Mouse (Mus musculus) left cerebral cortex, postnatal 4 days (tissue): Measurements from ENCODE around the gene Ccdc87. TPM values are rescaled to one million over a fixed set of nuclear protein-coding genes. Genes with fewer than 3 reads are reported as not detected.

ENCODE experiments used
- DNase-seq: peaks from one replicate; pipeline ENCODE4 v3.0.0-alpha.2; 2022
- intact Hi-C: fragments of 180-260 bp; cut with DNase I; formaldehyde crosslinking; loops from one replicate; pipeline ENCODE4 v1.15.1; 2025
- total RNA-seq, 2 experiments: library from RNA; stranded (reverse); gene quantifications; 2 replicates each; pipeline ENCODE4 v1.2.3; 2021

Ccdc87 gene
- total RNA-seq, 2 experiments from 2014 or later: 1.7 to 2.0 TPM

DNA sequence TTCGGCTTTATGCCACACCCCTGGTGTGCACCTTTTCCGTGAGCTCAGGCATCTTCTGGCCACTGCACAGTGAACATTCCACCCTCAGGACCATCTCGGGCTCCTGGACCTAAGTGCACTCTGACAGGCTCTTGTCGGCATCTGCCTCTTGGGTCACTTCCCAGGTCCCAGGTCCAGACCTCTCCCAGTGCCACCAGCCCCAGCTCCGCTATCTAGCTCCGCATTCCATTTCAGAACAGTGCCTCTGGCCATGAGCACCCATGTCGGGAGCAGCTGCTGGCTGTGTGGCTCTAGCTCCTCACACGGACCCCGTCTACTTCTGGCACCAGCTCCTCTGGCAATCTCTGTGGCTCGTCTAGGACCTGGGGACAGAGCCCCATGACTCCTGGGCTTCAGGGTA lies 50.6 kb downstream of the Ccdc87 start:
- intact Hi-C loops: no loop called here
- no peak for DNase-seq

DNA sequence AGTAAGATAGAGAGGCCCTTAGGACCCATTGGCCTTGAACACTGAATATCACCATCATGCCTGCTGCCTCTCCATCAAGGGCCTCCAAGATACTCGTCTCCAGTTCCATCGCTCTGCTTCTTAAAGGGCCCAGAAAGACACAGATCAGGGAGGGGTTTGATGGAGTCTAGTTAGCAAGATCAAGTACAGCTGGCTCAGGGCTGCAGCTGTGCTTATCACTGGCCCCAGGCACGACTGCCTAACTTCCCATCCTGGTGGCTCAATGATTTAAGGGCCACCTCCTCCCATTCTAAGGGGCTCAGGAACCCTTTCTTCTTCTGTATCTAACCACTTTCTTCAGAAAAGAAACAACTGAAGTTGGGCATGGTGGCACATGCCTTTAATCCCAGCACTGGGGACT lies 52.6 kb downstream of the Ccdc87 start:
- intact Hi-C loops: no loop called here
- no peak for DNase-seq

Other genes starting within 250 kb of the Ccdc87 start
- gene Lrfn4, start 223.7 kb upstream of the Ccdc87 start, total RNA-seq: 10 to 100 TPM; 85.3 to 88.6 TPM
- 10 to 100 TPM; 26.4 to 27.5 TPM for gene Rce1, start 213.7 kb upstream of the Ccdc87 start, total RNA-seq
- gene Gm960, start 140.7 kb upstream of the Ccdc87 start, total RNA-seq: 1 to 10 TPM; 3.7 to 4.5 TPM
- gene Sptbn2, start 128.2 kb upstream of the Ccdc87 start, total RNA-seq: 100 to 1,000 TPM; 319 to 320 TPM
- 10 to 100 TPM; 32.5 to 35.2 TPM for gene Rbm4b, start 82.9 kb upstream of the Ccdc87 start, total RNA-seq
- gene Rbm4, start 45.5 kb upstream of the Ccdc87 start, total RNA-seq: 10 to 100 TPM; 76.1 to 80.4 TPM
- gene Gm21992, start 27.8 kb upstream of the Ccdc87 start, total RNA-seq: 10 to 100 TPM; 18.2 to 37.9 TPM
- 10 to 100 TPM; 65.9 to 73.9 TPM for gene Rbm14, start 27.7 kb upstream of the Ccdc87 start, total RNA-seq
- gene Ccs, start within 50 bp of the Ccdc87 start, total RNA-seq: 10 to 100 TPM; 38.1 to 41.0 TPM
- 10 to 100 TPM; 66.9 to 70.3 TPM for gene Ctsf, start 15.8 kb downstream of the Ccdc87 start, total RNA-seq
- 1 to 10 TPM; 2.5 to 3.4 TPM for gene Actn3, start 38.5 kb downstream of the Ccdc87 start, total RNA-seq
- gene Zdhhc24, start 39.3 kb downstream of the Ccdc87 start, total RNA-seq: 10 to 100 TPM; 17.7 to 21.0 TPM
- gene Bbs1, start 67.3 kb downstream of the Ccdc87 start, total RNA-seq: 10 to 100 TPM; 27.4 to 35.8 TPM
- 10 to 100 TPM; 72.5 to 80.8 TPM for gene Dpp3, start 88.9 kb downstream of the Ccdc87 start, total RNA-seq
- 10 to 100 TPM; 19.5 to 20.1 TPM for gene Peli3, start 103.8 kb downstream of the Ccdc87 start, total RNA-seq
- 10 to 100 TPM; 68.5 to 73.6 TPM for gene Mrpl11, start 122.8 kb downstream of the Ccdc87 start, total RNA-seq
- 1 to 10 TPM; 5.5 to 6.8 TPM for gene Npas4, start 150.9 kb downstream of the Ccdc87 start, total RNA-seq
- 10 to 100 TPM; 29.5 to 32.1 TPM for gene Slc29a2, start 184.5 kb downstream of the Ccdc87 start, total RNA-seq
- 10 to 100 TPM; 64.1 to 76.4 TPM for gene B4gat1, start 199.5 kb downstream of the Ccdc87 start, total RNA-seq
- 1 to 10 TPM; 5.3 to 5.5 TPM for gene AC124502.3, start 199.5 kb downstream of the Ccdc87 start, total RNA-seq
- 10 to 100 TPM; 14.5 to 15.5 TPM for gene Brms1, start 202.0 kb downstream of the Ccdc87 start, total RNA-seq
- gene Rin1, start 211.1 kb downstream of the Ccdc87 start, total RNA-seq: 1 to 10 TPM; 3.9 to 7.1 TPM
- gene Cd248, start 228.7 kb downstream of the Ccdc87 start, total RNA-seq: 10 to 100 TPM; 14.2 TPM
- gene Tmem151a, start 246.2 kb downstream of the Ccdc87 start, total RNA-seq: 10 to 100 TPM; 47.7 to 55.3 TPM
- 10 to 100 TPM; 22.0 to 24.4 TPM for gene Yif1a, start 249.2 kb downstream of the Ccdc87 start, total RNA-seq